Mouse (Mus musculus): Measurements from ENCODE around the gene Zfp704. TPM values are rescaled to one million over a fixed set of nuclear protein-coding genes. Genes with fewer than 3 reads are reported as not detected.

Gene Zfp704
- polyA plus RNA-seq, 1 experiment from 2014 or later = 8.1 TPM

GRCm38 (mm10) chr3:9587304-9587703 lies 22.6 kb downstream of the Zfp704 start:
- H3K9ac ChIP-seq (ENCODE audit: low read length) = no peak overlapping the region
- WGBS = 94% methylated on average over 7 of the region's 7 CpGs
- no peaks in the 10 kb centered on the region for H3K36me3 ChIP-seq (ENCODE audit: control insufficient read depth, insufficient read depth, low read length)
- no peak overlapping the region for H3K27ac ChIP-seq (ENCODE audit: low read depth, low read length)
- no peaks in the 10 kb centered on the region for H3K4me1 ChIP-seq (replicated peaks; ENCODE audit: control insufficient read depth, insufficient read depth, low read length)
- ATAC-seq (replicated peaks; ENCODE audit: low FRiP score) (no peak), DNase-seq (ENCODE audit: low spot score) (no peak)
- H3K4me2 ChIP-seq (ENCODE audit: low read depth, low read length, severe bottlenecking) = no peak overlapping the region
- H3K9me3 ChIP-seq (ENCODE audit: control insufficient read depth, low read length) = no peaks in the 10 kb centered on the region; the same call in 1 of the 2 replicates
- no peaks in the 10 kb centered on the region for H3K27me3 ChIP-seq (ENCODE audit: control insufficient read depth, insufficient read depth, low read length)
- no peak overlapping the region for H3K4me3 ChIP-seq (ENCODE audit: low read depth, low read length)

DNA sequence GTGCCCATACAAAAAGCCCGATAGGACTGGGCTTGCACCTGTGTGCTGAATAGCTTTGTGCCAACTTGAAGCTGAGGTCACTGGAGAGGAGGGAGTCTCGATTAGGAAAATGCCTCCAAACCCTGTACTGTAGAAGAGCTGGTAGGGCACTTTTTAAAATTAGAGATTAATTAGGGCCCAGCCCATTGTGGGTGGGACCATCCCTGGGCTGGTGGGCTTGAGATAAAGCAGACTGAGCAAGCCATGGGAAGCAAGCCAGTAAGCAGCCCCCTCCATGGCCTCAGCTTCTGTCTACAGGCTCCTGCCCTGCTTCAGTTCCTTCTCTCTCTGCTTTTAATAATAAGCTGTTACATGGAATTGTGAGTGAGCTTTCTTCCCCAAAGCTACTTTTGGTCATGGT lies 26.4 kb downstream of the Zfp704 start:
- no peak overlapping the region for H3K4me2 ChIP-seq (ENCODE audit: low read depth, low read length, severe bottlenecking)
- DNase-seq (ENCODE audit: low spot score) = no peak
- ATAC-seq (replicated peaks; ENCODE audit: low FRiP score) = no peak
- H3K9me3 ChIP-seq (ENCODE audit: control insufficient read depth, low read length) = no peaks in the 10 kb centered on the region; the same call in 1 of the 2 replicates
- no peak overlapping the region for H3K27ac ChIP-seq (ENCODE audit: low read depth, low read length)
- H3K36me3 ChIP-seq (ENCODE audit: control insufficient read depth, insufficient read depth, low read length) = no peaks in the 10 kb centered on the region
- no peak overlapping the region for H3K4me3 ChIP-seq (ENCODE audit: low read depth, low read length)
- WGBS = 94% methylated on average over 2 of the region's 2 CpGs
- no peak overlapping the region for H3K9ac ChIP-seq (ENCODE audit: low read length)
- no peaks in the 10 kb centered on the region for H3K27me3 ChIP-seq (ENCODE audit: control insufficient read depth, insufficient read depth, low read length)
- no peaks in the 10 kb centered on the region for H3K4me1 ChIP-seq (replicated peaks; ENCODE audit: control insufficient read depth, insufficient read depth, low read length)

DNA sequence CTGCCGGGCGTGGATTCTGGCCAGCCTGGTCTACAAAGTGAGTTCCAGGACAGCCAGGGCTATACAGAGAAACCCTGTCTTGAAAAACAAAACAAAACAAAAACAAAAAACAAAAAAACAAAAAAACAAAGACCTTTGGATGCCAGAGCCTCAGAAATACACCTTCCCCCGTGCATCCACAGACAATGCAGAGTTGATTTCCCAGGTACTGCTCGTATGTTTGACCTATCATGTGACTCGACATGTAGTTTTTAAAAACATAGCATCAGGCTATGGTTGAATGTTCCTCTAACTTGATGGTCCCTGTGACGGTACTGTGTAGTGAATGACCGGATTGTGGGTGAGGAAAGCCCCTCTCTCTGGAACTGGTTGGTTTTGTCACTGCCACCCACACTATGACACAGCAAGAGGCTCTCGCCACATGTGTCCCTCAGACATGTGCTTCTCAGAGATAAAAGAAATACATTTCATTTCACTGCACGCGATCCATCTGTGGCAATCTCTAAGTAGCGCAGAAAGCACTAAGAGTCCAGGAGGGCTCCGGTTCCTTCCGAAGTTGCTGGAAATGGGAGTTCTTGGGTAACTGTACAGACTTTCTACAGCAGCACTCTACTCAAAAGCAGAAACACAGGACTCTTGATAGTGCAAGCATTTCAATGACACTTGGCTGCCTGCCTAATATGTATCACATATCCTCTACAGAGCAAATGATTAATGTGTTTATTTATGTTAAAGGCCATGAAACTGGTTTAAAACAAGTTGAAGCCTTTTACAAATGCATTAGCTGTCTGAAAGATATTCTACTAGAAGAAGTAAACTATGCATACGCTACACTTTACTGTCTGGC lies 28.7 kb downstream of the Zfp704 start:
- ATAC-seq (replicated peaks; ENCODE audit: low FRiP score) = no peak
- no peak overlapping the region for H3K4me2 ChIP-seq (ENCODE audit: low read depth, low read length, severe bottlenecking)
- H3K4me3 ChIP-seq (ENCODE audit: low read depth, low read length) = no peak overlapping the region
- no peaks in the 10 kb centered on the region for H3K27me3 ChIP-seq (ENCODE audit: control insufficient read depth, insufficient read depth, low read length)
- no peak for DNase-seq (ENCODE audit: low spot score)
- no peak overlapping the region for H3K9ac ChIP-seq (ENCODE audit: low read length)
- H3K9me3 ChIP-seq (ENCODE audit: control insufficient read depth, low read length) = no peaks in the 10 kb centered on the region; the same call in 1 of the 2 replicates
- H3K36me3 ChIP-seq (ENCODE audit: control insufficient read depth, insufficient read depth, low read length) = no peaks in the 10 kb centered on the region
- WGBS = 94% methylated on average over 14 of the region's 14 CpGs
- no peaks in the 10 kb centered on the region; the same call in 1 of the 2 replicates for H3K4me1 ChIP-seq (replicated peaks; ENCODE audit: control insufficient read depth, insufficient read depth, low read length)
- no peak overlapping the region for H3K27ac ChIP-seq (ENCODE audit: low read depth, low read length)

GRCm38 (mm10) chr3:9580102-9580501 lies 29.8 kb downstream of the Zfp704 start:
- Histone ChIP-seq H3K27ac (ENCODE audit: low read depth, low read length) (no peak overlapping the region), H3K9ac (ENCODE audit: low read length) (no peak overlapping the region), H3K4me3 (ENCODE audit: low read depth, low read length) (no peak overlapping the region), H3K4me1 (replicated peaks; ENCODE audit: control insufficient read depth, insufficient read depth, low read length) (no peaks in the 10 kb centered on the region; the same call in 1 of the 2 replicates), H3K9me3 (ENCODE audit: control insufficient read depth, low read length) (no peaks in the 10 kb centered on the region; the same call in 1 of the 2 replicates), H3K4me2 (ENCODE audit: low read depth, low read length, severe bottlenecking) (no peak overlapping the region), H3K36me3 (ENCODE audit: control insufficient read depth, insufficient read depth, low read length) (no peaks in the 10 kb centered on the region), H3K27me3 (ENCODE audit: control insufficient read depth, insufficient read depth, low read length) (no peaks in the 10 kb centered on the region)
- no peak for ATAC-seq (replicated peaks; ENCODE audit: low FRiP score)
- whole genome bisulfite sequencing = 86% methylated on average over 3 of the region's 3 CpGs
- no peak for DNase-seq (ENCODE audit: low spot score)

DNA sequence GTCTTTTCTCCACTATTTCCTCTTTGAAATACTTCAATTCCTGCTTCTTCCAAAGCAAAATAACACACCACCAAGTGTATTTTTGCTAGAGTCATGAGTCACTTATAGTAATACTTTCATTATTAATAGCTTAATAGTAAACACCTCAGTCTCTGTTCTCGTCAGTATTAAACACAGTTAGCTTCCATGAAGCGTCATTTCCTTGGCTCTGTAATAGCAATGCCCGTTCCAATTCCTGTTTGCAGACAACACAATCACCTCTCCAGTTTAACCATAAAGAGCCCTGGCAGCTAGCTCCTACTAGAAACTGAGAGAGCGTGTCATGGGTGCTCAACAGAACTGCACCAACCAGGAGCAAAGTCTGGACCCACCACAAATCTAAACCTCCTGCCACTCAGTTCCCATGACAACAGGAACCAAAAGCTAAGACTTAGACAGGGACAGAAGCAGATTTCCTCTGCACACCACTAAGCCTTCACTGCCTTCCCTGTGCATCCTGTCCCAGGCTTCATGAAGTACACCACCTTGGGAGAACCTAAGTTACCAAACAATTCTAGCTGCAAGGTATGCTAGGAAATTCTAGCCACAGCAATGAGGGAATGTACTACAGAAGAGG lies 30.7 kb downstream of the Zfp704 start:
- DNase-seq (ENCODE audit: low spot score) (no peak), ATAC-seq (replicated peaks; ENCODE audit: low FRiP score) (no peak)
- H3K9ac ChIP-seq (ENCODE audit: low read length) = no peak overlapping the region
- H3K4me2 ChIP-seq (ENCODE audit: low read depth, low read length, severe bottlenecking) = no peak overlapping the region
- H3K4me3 ChIP-seq (ENCODE audit: low read depth, low read length) = no peak overlapping the region
- WGBS = 81% methylated on average over 4 of the region's 4 CpGs
- H3K4me1 ChIP-seq (replicated peaks; ENCODE audit: control insufficient read depth, insufficient read depth, low read length) = peaks cover 2% of the 10 kb centered on the region
- H3K36me3 ChIP-seq (ENCODE audit: control insufficient read depth, insufficient read depth, low read length) = no peaks in the 10 kb centered on the region
- no peak overlapping the region for H3K27ac ChIP-seq (ENCODE audit: low read depth, low read length)
- H3K9me3 ChIP-seq (ENCODE audit: control insufficient read depth, low read length) = no peaks in the 10 kb centered on the region; the same call in 1 of the 2 replicates
- no peaks in the 10 kb centered on the region for H3K27me3 ChIP-seq (ENCODE audit: control insufficient read depth, insufficient read depth, low read length)

DNA sequence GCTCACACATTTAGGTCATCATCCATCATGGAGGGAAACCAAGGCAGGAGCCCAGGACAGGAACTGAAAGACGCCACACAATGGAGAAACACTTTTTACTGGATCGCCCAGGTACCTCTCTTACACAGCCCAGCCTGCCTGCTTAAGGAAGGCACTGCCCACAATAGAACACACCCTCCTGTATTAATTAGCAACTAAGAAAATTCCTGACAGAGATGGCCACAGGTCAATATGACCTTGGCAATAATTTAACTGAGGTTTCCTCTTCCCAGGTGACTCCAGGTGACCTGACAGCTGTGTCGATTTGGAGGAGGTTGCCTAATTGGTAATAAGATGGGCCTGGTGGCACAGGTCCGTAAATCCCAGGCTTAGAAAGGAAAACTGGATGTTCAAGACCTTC lies 33.0 kb downstream of the Zfp704 start:
- Histone ChIP-seq H3K9me3 (ENCODE audit: control insufficient read depth, low read length) (no peaks in the 10 kb centered on the region), H3K4me1 (replicated peaks; ENCODE audit: control insufficient read depth, insufficient read depth, low read length) (peaks cover 2% of the 10 kb centered on the region), H3K4me3 (ENCODE audit: low read depth, low read length) (no peak overlapping the region), H3K27me3 (ENCODE audit: control insufficient read depth, insufficient read depth, low read length) (no peaks in the 10 kb centered on the region), H3K36me3 (ENCODE audit: control insufficient read depth, insufficient read depth, low read length) (no peaks in the 10 kb centered on the region), H3K9ac (ENCODE audit: low read length) (no peak overlapping the region), H3K4me2 (ENCODE audit: low read depth, low read length, severe bottlenecking) (no peak overlapping the region), H3K27ac (ENCODE audit: low read depth, low read length) (no peak overlapping the region)
- DNase-seq (ENCODE audit: low spot score) (no peak), ATAC-seq (replicated peaks; ENCODE audit: low FRiP score) (no peak)
- WGBS = 85% methylated on average over 4 of the region's 4 CpGs

- WGBS = 61% methylated on average over 8 of the region's 8 CpGs
- ATAC-seq (replicated peaks; ENCODE audit: low FRiP score) = no peak
Observed at GRCm38 (mm10) chr3:9574305-9574704, 35.6 kb downstream of the Zfp704 start.

GRCm38 (mm10) chr3:9573581-9573980 lies 36.3 kb downstream of the Zfp704 start:
- DNase-seq (ENCODE audit: low spot score) = no peak
- Histone ChIP-seq H3K4me3 (ENCODE audit: low read depth, low read length) (no peak overlapping the region), H3K36me3 (ENCODE audit: control insufficient read depth, insufficient read depth, low read length) (no peaks in the 10 kb centered on the region), H3K4me1 (replicated peaks; ENCODE audit: control insufficient read depth, insufficient read depth, low read length) (peaks cover 2% of the 10 kb centered on the region), H3K27me3 (ENCODE audit: control insufficient read depth, insufficient read depth, low read length) (no peaks in the 10 kb centered on the region), H3K27ac (ENCODE audit: low read depth, low read length) (no peak overlapping the region), H3K4me2 (ENCODE audit: low read depth, low read length, severe bottlenecking) (no peak overlapping the region), H3K9ac (ENCODE audit: low read length) (no peak overlapping the region), H3K9me3 (ENCODE audit: control insufficient read depth, low read length) (no peaks in the 10 kb centered on the region)
- no peak for ATAC-seq (replicated peaks; ENCODE audit: low FRiP score)
- 75% methylated on average over 6 of the region's 6 CpGs for WGBS

More at GRCm38 (mm10) chr3:9574305-9574704, 35.6 kb downstream of the Zfp704 start:
- Histone ChIP-seq H3K9me3 (ENCODE audit: control insufficient read depth, low read length) (no peaks in the 10 kb centered on the region), H3K4me1 (replicated peaks; ENCODE audit: control insufficient read depth, insufficient read depth, low read length) (peaks cover 2% of the 10 kb centered on the region), H3K36me3 (ENCODE audit: control insufficient read depth, insufficient read depth, low read length) (no peaks in the 10 kb centered on the region), H3K27me3 (ENCODE audit: control insufficient read depth, insufficient read depth, low read length) (no peaks in the 10 kb centered on the region), H3K4me2 (ENCODE audit: low read depth, low read length, severe bottlenecking) (no peak overlapping the region), H3K27ac (ENCODE audit: low read depth, low read length) (no peak overlapping the region), H3K4me3 (ENCODE audit: low read depth, low read length) (no peak overlapping the region), H3K9ac (ENCODE audit: low read length) (no peak overlapping the region)
- DNase-seq (ENCODE audit: low spot score) = no peak
